Mouse (Mus musculus): Measurements from ENCODE around the gene H2-Q6.
"Not testable (repeated sequence)": the region's sequence is repeated elsewhere in the genome, so short reads cannot be mapped to it uniquely, and the experiment has no call there.

DNA sequence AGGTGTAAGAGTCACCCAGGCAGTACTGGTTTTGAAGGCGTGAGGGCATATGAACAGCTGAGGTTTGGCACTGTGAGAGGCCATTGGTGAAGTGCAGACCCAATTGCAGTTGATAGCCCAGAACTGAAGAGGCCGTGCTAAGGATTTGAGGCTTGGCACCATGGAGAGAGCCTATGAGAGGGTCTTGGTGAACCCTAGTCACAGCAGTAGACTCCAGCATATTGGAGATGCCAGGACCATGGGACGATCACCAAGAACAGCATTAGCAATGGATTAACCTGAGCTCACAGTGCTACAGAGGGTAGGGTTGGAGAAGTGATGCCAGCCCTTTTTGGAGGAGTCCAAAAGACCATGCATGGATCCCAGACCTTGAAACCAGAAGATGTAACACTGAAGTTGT lies 7.5 kb downstream of the H2-Q6 start:
- not testable (repeated sequence) for TF ChIP-seq CHD2 (IDR thresholded peaks at IDR 0.05; ENCODE audit: low read depth, low read length); ZNF384 (IDR thresholded peaks at IDR 0.05; ENCODE audit: low read depth, low read length); ZC3H11A (IDR thresholded peaks at IDR 0.05; ENCODE audit: borderline replicate concordance, low read depth, low read length)
